Mouse (Mus musculus): ENCODE results near the gene Dapk3. TPM values are rescaled to one million over a fixed set of nuclear protein-coding genes. Genes with fewer than 3 reads are reported as not detected.
"Not testable (repeated sequence)": the region's sequence is repeated elsewhere in the genome, so short reads cannot be mapped to it uniquely, and the experiment has no call there.

The Dapk3 gene
- total RNA-seq, 2 experiments from 2014 or later = 53.4 to 63.6 TPM

DNA sequence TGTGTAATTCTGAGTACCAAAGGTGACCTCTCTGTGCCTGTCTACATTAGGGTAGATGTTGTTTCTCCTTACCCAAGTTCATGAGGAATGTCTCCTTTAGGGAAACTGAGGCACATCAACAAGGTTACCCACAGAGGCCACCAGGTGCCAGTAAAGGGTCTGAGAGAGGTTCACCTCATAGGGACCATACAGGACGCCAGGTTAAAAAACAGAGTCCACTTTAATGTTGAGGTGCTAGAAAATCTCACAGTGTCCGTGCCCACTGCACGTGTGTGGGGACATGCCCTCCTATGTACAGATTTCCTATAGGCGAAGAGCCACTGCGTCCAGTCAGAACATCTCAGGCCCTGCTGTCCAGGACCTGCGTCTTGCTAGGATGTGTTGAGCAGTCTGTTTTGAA is 16.2 kb downstream of the Dapk3 start:
- DNase-seq (ENCODE audit: low spot score in 2 of 2) = no peak

GRCm38 (mm10) chr10:81200141-81200540 is 17.3 kb downstream of the Dapk3 start:
- no peak for DNase-seq (ENCODE audit: low spot score in 2 of 2)

- DNase-seq (ENCODE audit: low spot score in 2 of 2) = no peak
These were observed 17.9 kb downstream of the Dapk3 start for GRCm38 (mm10) chr10:81200605-81201287.

DNA sequence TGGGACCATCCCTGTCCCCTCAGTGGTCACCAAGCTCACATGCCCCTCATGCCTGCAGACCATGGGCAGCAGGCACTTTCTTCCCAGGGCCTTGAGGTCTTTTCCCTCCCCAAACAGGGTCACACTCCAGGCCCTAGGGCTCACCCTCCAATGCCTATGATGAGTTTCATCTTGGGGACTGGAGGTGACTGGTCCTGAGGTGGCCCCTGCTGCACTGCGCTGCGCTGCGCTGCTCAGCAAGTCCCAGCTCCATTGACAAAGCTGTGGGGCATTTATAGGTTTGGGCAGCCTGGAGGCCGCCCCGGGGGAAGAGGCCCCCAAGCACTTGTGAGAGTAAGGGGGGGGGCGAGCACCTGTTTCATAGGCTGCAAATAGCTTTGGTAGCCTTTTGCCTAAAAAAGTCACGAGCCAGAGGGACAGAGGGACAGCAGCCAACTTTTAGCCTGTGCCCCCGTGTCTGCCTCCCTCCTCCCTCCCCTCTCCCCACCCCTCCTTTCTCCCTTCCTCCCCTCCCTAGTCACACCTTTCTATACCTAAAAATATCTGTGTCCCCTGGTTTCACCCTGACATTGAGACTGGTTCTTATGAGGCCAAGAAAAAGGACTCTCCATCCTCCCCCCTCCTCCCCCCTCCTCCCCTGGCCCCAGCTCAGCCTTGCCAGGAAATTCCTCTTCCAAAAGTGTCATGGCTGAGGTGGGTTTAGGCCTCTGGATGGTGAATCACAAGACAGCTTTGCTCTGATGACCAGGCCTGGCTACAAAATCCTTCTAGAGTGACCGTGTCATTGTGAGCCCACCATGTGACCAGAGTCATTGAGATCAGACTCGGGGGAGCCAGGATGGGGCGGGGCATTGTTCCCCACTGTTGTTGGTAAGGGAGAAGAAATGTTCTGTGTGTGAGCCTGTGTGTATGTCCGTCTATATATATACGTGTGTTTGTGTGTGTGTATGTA is 19.3 kb downstream of the Dapk3 start, which contains the start of gene Nmrk2:
TSS of gene Nmrk2 (minus strand) at position 245 of the 952 bp plus-strand sequence.
- no peak for DNase-seq (ENCODE audit: low spot score in 2 of 2)

GRCm38 (mm10) chr10:81202978-81203720 is 20.3 kb downstream of the Dapk3 start:
- DNase-seq (ENCODE audit: low spot score in 2 of 2) = no peak

DNA sequence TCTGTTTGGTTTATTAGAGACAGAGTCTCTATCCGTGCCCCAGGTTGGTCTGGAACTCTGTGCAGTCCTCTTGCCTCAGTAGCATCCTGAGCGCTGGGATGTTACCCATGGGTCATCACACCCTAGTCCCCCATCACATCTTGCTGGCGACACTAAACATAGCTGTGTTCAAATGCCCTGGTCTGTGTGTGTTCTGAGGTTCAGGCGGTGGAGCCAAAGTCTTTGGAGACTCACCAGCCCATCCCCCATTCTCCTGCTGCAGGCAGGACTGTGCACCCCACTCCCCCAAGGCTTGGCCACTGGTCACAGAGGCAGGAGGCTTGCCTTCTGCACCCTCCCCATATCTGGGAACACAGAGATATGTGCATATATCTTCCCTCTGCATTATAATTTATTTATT is 21.3 kb downstream of the Dapk3 start:
- no peak for DNase-seq (ENCODE audit: low spot score in 2 of 2)

DNA sequence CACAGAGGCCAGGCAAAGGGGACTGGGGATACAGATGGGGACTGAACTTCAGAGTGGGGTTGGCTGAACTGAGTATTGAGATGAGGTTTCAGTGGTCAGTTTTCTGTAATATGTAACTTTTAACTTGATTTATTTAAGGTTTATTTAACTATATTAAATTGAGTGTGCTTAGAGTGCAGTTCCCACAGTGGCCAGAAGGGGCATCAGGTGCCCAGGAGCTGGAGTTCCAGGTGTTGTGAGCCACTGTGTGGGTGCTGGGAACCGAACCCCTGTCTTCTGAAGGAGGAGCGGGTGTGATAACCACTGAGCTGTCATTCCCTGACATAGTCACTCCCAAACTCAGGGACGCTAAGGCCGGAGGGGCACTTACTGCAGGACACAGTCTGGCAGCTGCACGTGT is 27.3 kb downstream of the Dapk3 start:
- no peak for DNase-seq (ENCODE audit: low spot score in 2 of 2)

DNA sequence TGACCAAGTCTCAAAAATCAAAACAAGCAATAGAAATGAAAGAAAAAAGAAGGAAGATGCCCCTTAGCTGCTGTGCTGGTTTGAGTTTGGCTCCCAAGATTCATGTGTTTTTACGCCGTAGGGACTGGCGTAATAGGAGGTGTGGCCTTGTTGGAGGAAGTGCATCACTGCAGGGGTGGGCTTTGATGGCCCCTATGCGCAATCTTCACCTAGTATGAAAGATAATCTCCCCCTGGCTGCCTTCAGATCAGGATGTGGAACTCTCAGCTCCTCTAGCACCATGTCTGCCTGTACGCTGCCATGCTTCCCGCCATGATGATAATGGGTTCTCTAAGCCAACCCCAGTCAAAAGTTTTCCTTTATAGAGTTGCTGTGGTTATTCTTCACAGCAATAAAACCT is 33.5 kb downstream of the Dapk3 start:
- no peak for DNase-seq (ENCODE audit: low spot score in 2 of 2)

DNA sequence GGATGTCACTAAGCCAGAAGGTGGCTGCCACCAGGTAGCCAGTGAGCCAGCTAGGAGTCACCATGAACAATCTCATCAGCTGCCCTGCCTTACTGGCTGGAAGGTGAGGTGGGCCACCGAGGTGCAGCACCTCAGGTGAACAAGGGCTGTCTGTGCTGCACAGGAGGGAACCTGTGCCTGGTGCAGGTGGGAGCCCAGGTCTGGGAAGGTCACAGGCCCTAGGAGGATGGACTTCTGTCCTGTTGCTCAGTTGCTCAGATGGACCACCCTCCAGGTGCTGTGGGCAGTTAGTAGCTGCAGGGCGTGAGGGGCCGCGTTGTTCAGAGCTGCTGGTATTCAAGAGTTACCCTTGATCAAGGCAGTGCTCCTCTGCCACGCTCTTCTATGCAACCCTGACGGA is 34.0 kb downstream of the Dapk3 start:
- DNase-seq (ENCODE audit: low spot score in 2 of 2) = no peak

- DNase-seq (ENCODE audit: low spot score in 2 of 2) = not testable (repeated sequence)
These were observed 34.5 kb downstream of the Dapk3 start for GRCm38 (mm10) chr10:81217267-81217666.

- DNase-seq (ENCODE audit: low spot score in 2 of 2) = peak in 1 of 2 experiments; percentile 33
These were observed 35.2 kb downstream of the Dapk3 start for GRCm38 (mm10) chr10:81217964-81218363.

DNA sequence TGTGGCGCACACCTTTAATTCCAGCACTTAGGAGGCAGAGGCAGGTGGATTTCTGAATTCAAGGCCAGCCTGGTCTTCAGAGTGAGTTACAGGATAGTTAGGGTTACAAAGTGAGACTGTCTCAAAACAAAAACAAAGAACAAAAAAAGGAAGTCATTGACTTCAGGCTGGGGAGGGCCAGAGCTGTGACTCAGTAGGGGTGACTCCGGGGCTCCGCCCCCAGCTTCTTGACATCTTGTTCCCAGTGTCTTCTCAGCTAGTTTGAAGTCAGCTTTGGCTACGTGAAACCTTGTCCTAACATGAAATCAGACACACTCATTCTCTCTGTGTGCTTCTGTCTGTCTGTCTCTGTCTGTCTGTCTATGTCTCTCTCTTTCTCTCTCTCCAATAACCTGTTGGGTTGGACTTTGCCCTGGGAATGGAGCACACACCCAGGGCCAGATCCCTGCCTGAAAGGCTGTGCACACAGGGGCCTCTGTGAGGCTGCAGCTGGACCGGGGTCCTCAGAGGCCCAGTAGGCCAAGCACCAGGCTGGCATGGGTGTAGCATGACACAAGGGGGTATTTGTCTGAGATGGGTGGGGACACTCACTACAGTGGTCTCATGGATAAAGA is 38.7 kb downstream of the Dapk3 start:
- no peak for DNase-seq (ENCODE audit: low spot score in 2 of 2)

GRCm38 (mm10) chr10:81223731-81224130 is 40.9 kb downstream of the Dapk3 start:
- DNase-seq (ENCODE audit: low spot score in 2 of 2) = not testable (repeated sequence)

GRCm38 (mm10) chr10:81229735-81230437 is 47.1 kb downstream of the Dapk3 start:
- no peak for DNase-seq (ENCODE audit: low spot score in 2 of 2)

GRCm38 (mm10) chr10:81230438-81231332 is 47.9 kb downstream of the Dapk3 start, which contains the start of gene Atcay:
Gene Atcay (minus strand): TSS chr10:81230833.
- DNase-seq (ENCODE audit: low spot score in 2 of 2) = no peak

GRCm38 (mm10) chr10:81231436-81231835 is 48.6 kb downstream of the Dapk3 start:
- DNase-seq (ENCODE audit: low spot score in 2 of 2) = no peak

- peak; percentile 75 to 82 for DNase-seq (ENCODE audit: low spot score in 2 of 2)
These were observed 49.9 kb downstream of the Dapk3 start, which contains the start of gene Zfr2 for GRCm38 (mm10) chr10:81232580-81233225. Gene Zfr2 (plus strand): TSS chr10:81233155.

DNA sequence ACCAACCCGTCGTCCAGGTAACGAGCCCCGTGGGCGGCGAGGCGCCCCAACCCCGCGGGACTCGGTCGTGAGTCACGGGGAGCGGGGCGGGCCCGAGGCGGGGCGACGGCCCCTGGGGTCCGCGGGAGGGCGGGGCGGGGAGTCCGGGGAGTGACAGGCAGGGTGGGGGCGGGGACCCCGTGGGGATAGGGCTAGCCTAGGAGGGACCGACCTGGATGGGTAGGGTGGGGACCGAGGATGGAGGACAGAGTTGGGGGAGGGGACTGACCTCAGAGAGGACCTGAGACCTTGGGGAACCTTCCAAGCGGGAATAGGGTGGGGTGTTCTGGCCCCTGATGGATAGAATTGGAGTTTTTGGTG is 50.4 kb downstream of the Dapk3 start:
- DNase-seq (ENCODE audit: low spot score in 2 of 2) = no peak

GRCm38 (mm10) chr10:81234206-81234605 is 51.4 kb downstream of the Dapk3 start:
- DNase-seq (ENCODE audit: low spot score in 2 of 2) = no peak
